Mouse (Mus musculus) liver, embryonic 14.5 days (tissue): Measurements from ENCODE around the gene Erf. TPM values are rescaled to one million over a fixed set of nuclear protein-coding genes. Genes with fewer than 3 reads are reported as not detected.

Experiments
- ATAC-seq: fragments of 200-750 bp; cut with Nextera tagmentation; 2 replicates; pipeline ENCODE4 v1.8.0; 2017; ENCODE audit warnings: moderate number of reproducible peaks, mild to moderate bottlenecking, moderate library complexity; ENCODE audit not compliant: insufficient read depth
- DNase-seq, 3 experiments: peaks; one replicate each; pipeline ENCODE4 v3.0.0-alpha.2; 2012 to 2013; ENCODE audit warnings: low read depth in 3 of 3, low spot score in 3 of 3
- H3K27ac ChIP-seq: fragments of 300-500 bp; sonication (generic); 2 replicates; pipeline ENCODE4 v1.5.1; 2014; ENCODE audit warnings: moderate library complexity, mild to moderate bottlenecking, control low read depth, inconsistent platforms
- H3K27me3 ChIP-seq: fragments of 300-500 bp; sonication (generic); 2 replicates; pipeline ENCODE4 v1.6.1; 2014; ENCODE audit warnings: mild to moderate bottlenecking, low read length, moderate library complexity; ENCODE audit not compliant: control insufficient read depth, insufficient read depth
- H3K36me3 ChIP-seq: fragments of 300-500 bp; sonication (generic); replicated peaks from 2 replicates; pipeline ENCODE4 v1.6.1; 2014; ENCODE audit warnings: low read depth; ENCODE audit not compliant: control insufficient read depth, insufficient read depth
- H3K4me1 ChIP-seq, 2 experiments: fragments of 200-500 bp in 1 of 2; fragments of 300-500 bp in 1 of 2; sonication (generic) in 1 of 2; replicated peaks; 2 replicates each; pipeline ENCODE4 v1.6.1; 2012 to 2014; ENCODE audit warnings: antibody characterized with exemption in 1 of 2, inconsistent platforms in 1 of 2, low read length in 1 of 2; ENCODE audit not compliant: control insufficient read depth in 2 of 2, insufficient read depth in 2 of 2
- H3K4me2 ChIP-seq: fragments of 300-500 bp; sonication (generic); 2 replicates; pipeline ENCODE4 v1.6.1; 2014; ENCODE audit warnings: low read depth, mild to moderate bottlenecking, control low read depth, moderate library complexity
- H3K4me3 ChIP-seq, 2 experiments: fragments of 200-500 bp in 1 of 2; fragments of 300-500 bp in 1 of 2; sonication (generic) in 1 of 2; 2 replicates each; pipeline ENCODE4 v1.5.1; 2012 to 2014; ENCODE audit warnings: low read depth in 2 of 2, low read length in 2 of 2, mild to moderate bottlenecking in 2 of 2, control low read depth in 1 of 2, inconsistent platforms in 1 of 2, moderate library complexity in 1 of 2; ENCODE audit not compliant: insufficient read depth in 1 of 2
- H3K9ac ChIP-seq: fragments of 300-500 bp; sonication (generic); replicated peaks from 2 replicates; pipeline ENCODE4 v1.6.1; 2014; ENCODE audit warnings: mild to moderate bottlenecking, control low read depth, moderate library complexity
- H3K9me3 ChIP-seq: fragments of 300-500 bp; sonication (generic); 2 replicates; pipeline ENCODE4 v1.6.1; 2016; ENCODE audit warnings: low read length, mixed read lengths; ENCODE audit not compliant: control insufficient read depth
- CTCF ChIP-seq: IDR thresholded peaks from 2 replicates; pipeline ENCODE4 v1.5.1; 2016; ENCODE audit warnings: antibody characterized with exemption, low read depth, control low read depth
- EP300 ChIP-seq: IDR thresholded peaks from 2 replicates; pipeline ENCODE4 v1.6.1; 2016; ENCODE audit warnings: antibody characterized with exemption, low read depth
- WGBS: fragments of 180-500 bp; shearing (Covaris S2); extraction: QIAGEN DNeasy Blood & Tissue Kit; methylation state at CpG from one replicate; pipeline ENCODE4 v1.1.7; 2014; ENCODE audit not compliant: insufficient replicate concordance; 5-methylcytosine and 5-hydroxymethylcytosine counted together
- polyA plus RNA-seq, 2 experiments: library from polyadenylated mRNA; depleted of rRNA in 1 of 2; stranded (reverse) in 1 of 2; unstranded in 1 of 2; fragments of >200 nt; fragmentation: Nextera tagmentation in 1 of 2; extraction: Ambion mirVana in 1 of 2; gene quantifications; 2 replicates each; pipeline versions ENCODE4 v1.2.1 to v1.2.3; 2012 to 2014

Gene Erf
- polyA plus RNA-seq, 2 experiments = 5.1 to 8.5 TPM

GRCm38 (mm10) chr7:25251071-25251791 lies 670 bp upstream of the Erf start:
- Histone ChIP-seq H3K4me1 (peaks cover 14 to 20% of the 10 kb centered on the region in 2 experiments), H3K27ac (no peak overlapping the region), H3K27me3 (no peaks in the 10 kb centered on the region), H3K36me3 (no peaks in the 10 kb centered on the region), H3K9ac (peak overlapping the region; percentile 37), H3K4me2 (peak overlapping the region; percentile 99), H3K9me3 (no peaks in the 10 kb centered on the region), H3K4me3 (peak overlapping the region; percentile 47 to 74)
- 9% methylated on average over 22 of the region's 22 CpGs for WGBS
- ATAC-seq (0 out of 2 replicates have a peak, but pooled peaks have one; percentile 17), DNase-seq (no peak)
- TF ChIP-seq CTCF (no peak), EP300 (no peak)

- no peaks in the 10 kb centered on the region for H3K9me3 ChIP-seq
- H3K36me3 ChIP-seq = no peaks in the 10 kb centered on the region
- no peaks in the 10 kb centered on the region for H3K27me3 ChIP-seq
- peaks cover 14 to 20% of the 10 kb centered on the region in 2 experiments for H3K4me1 ChIP-seq
- H3K27ac ChIP-seq = peak overlapping the region; percentile 53
- peak overlapping the region; percentile 65 to 74 for H3K4me3 ChIP-seq
- H3K4me2 ChIP-seq = peak overlapping the region; percentile 99
- 2% methylated on average over 54 of the region's 73 CpGs for WGBS
- ATAC-seq (peak; percentile 49), DNase-seq (no peak)
- TF ChIP-seq EP300 = no peak
- TF ChIP-seq CTCF = no peak
- peak overlapping the region; percentile 84 for H3K9ac ChIP-seq
Measured at GRCm38 (mm10) chr7:25249314-25250140, 1.0 kb downstream of the Erf start.

GRCm38 (mm10) chr7:25248846-25249313 lies 1.7 kb downstream of the Erf start:
- WGBS = under 1% methylated on average over 24 of the region's 25 CpGs
- DNase-seq (no peak), ATAC-seq (peak; percentile 7; the same call in 1 of the 2 replicates)
- peak overlapping the region; percentile 65 to 74 for H3K4me3 ChIP-seq
- H3K9me3 ChIP-seq = no peaks in the 10 kb centered on the region
- no peak for TF ChIP-seq CTCF
- H3K4me2 ChIP-seq = peak overlapping the region; percentile 99
- no peaks in the 10 kb centered on the region for H3K36me3 ChIP-seq
- H3K27me3 ChIP-seq = no peaks in the 10 kb centered on the region
- peak overlapping the region; percentile 28; the same call in 1 of the 2 replicates for H3K27ac ChIP-seq
- peaks cover 14 to 20% of the 10 kb centered on the region in 2 experiments for H3K4me1 ChIP-seq
- H3K9ac ChIP-seq = peak overlapping the region; percentile 84

GRCm38 (mm10) chr7:25248018-25248647 lies 2.4 kb downstream of the Erf start:
- TF ChIP-seq EP300 (no peak), CTCF (no peak)
- no peaks in the 10 kb centered on the region for H3K27me3 ChIP-seq
- no peak overlapping the region for H3K27ac ChIP-seq
- DNase-seq = no peak
- H3K9ac ChIP-seq = peak overlapping the region; percentile 40
- WGBS = 7% methylated on average over 18 of the region's 18 CpGs
- ATAC-seq = no peak
- no peaks in the 10 kb centered on the region for H3K9me3 ChIP-seq
- H3K36me3 ChIP-seq = no peaks in the 10 kb centered on the region
- H3K4me3 ChIP-seq = peak overlapping the region; percentile 65 to 74
- H3K4me2 ChIP-seq = peak overlapping the region; percentile 99
- peaks cover 14 to 20% of the 10 kb centered on the region in 2 experiments for H3K4me1 ChIP-seq
